Mouse (Mus musculus) forebrain, embryonic 13.5 days (tissue): ENCODE measurements at regions not wholly inside any gene's neighbourhood (a gene's known extent, or its start where the extent isn't known, plus 50 kb on each side); places are given as distances from the start of the nearest gene placed in this dataset.

Experiments
- ATAC-seq: fragments of 200-750 bp; cut with Nextera tagmentation; 2 replicates; pipeline ENCODE4 v1.8.0; 2017
- H3K27ac ChIP-seq: fragments of 300-500 bp; sonication (generic); 2 replicates; pipeline ENCODE4 v1.5.1; 2015; ENCODE audit warnings: inconsistent platforms, mild to moderate bottlenecking, moderate library complexity
- H3K27me3 ChIP-seq: fragments of 300-500 bp; sonication (generic); 2 replicates; pipeline ENCODE4 v1.6.1; 2015; ENCODE audit warnings: mild to moderate bottlenecking, inconsistent platforms
- H3K36me3 ChIP-seq: fragments of 300-500 bp; sonication (generic); 2 replicates; pipeline ENCODE4 v1.6.1; 2015; ENCODE audit warnings: mild to moderate bottlenecking, inconsistent platforms; ENCODE audit not compliant: poor library complexity, severe bottlenecking
- H3K4me1 ChIP-seq: fragments of 300-500 bp; sonication (generic); 2 replicates; pipeline ENCODE4 v1.6.1; 2015; ENCODE audit warnings: inconsistent platforms
- H3K4me2 ChIP-seq: fragments of 300-500 bp; sonication (generic); 2 replicates; pipeline ENCODE4 v1.6.1; 2015; ENCODE audit warnings: inconsistent platforms, mild to moderate bottlenecking, moderate library complexity
- H3K4me3 ChIP-seq: fragments of 300-500 bp; sonication (generic); 2 replicates; pipeline ENCODE4 v1.5.1; 2015; ENCODE audit warnings: mild to moderate bottlenecking, inconsistent platforms
- H3K9ac ChIP-seq: fragments of 300-500 bp; sonication (generic); 2 replicates; pipeline ENCODE4 v1.6.1; 2015; ENCODE audit warnings: mild to moderate bottlenecking, inconsistent platforms
- H3K9me3 ChIP-seq: fragments of 300-500 bp; sonication (generic); replicated peaks from 2 replicates; pipeline ENCODE4 v1.6.1; 2016; ENCODE audit warnings: inconsistent platforms
- WGBS: fragments of 180-500 bp; shearing (Covaris S2); methylation state at CpG from one replicate; pipeline ENCODE4 v1.1.7; 2015; 5-methylcytosine and 5-hydroxymethylcytosine counted together

DNA sequence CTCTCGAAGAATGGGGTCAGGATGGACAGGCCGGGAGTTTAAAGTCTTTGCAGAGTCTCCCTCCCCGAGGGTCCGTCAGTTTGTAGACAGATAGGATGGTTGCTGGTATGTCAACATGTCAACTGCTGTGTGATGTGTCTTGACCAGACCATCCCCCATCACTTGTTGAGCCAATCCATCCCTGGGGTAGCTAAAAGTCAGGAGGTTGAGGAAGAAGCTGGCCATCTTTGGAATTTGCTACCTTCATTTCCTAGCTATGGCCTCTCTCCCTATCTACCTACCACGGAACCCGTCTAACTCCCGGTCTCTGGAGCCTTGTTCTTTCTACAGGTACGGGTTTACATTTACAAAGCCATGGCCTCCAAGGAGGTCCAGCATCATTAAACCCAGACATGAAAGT lies 128.0 kb upstream of the Six2 start:
- no peak overlapping the region for H3K9ac ChIP-seq
- no peaks in the 10 kb centered on the region for H3K27me3 ChIP-seq
- no peaks in the 10 kb centered on the region for H3K4me1 ChIP-seq
- no peak overlapping the region for H3K27ac ChIP-seq
- H3K36me3 ChIP-seq: no peaks in the 10 kb centered on the region
- no peaks in the 10 kb centered on the region for H3K9me3 ChIP-seq
- H3K4me2 ChIP-seq: no peak overlapping the region
- H3K4me3 ChIP-seq: no peak overlapping the region
- no peak for ATAC-seq
- 91% methylated on average over 8 of the region's 8 CpGs for WGBS

DNA sequence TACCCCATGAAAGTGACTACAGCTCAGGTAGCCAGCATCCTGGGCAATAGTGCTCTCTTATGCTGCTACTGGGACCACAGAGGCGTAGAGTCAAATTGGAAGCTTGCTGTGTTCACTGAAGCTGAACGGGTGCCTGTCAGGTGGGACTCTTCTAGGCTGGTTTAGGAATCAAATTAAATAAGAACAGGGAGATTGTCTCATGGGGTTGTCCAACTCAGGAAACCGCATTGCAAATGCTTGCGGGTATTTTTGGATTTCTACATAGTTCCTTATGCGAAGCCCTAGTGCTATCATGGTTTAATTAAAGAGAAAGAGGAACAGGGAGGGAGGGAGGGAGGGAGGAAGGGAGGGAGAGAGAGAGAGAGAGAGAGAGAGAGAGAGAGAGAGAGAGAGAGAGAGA lies 120.5 kb upstream of the Six2 start:
- WGBS: 53% methylated on average over 5 of the region's 5 CpGs
- Histone ChIP-seq H3K36me3 (no peaks in the 10 kb centered on the region), H3K27ac (no peak overlapping the region), H3K27me3 (peaks cover 42% of the 10 kb centered on the region), H3K9me3 (no peaks in the 10 kb centered on the region), H3K4me1 (no peaks in the 10 kb centered on the region), H3K4me2 (no peak overlapping the region), H3K4me3 (no peak overlapping the region), H3K9ac (no peak overlapping the region)
- ATAC-seq: no peak

DNA sequence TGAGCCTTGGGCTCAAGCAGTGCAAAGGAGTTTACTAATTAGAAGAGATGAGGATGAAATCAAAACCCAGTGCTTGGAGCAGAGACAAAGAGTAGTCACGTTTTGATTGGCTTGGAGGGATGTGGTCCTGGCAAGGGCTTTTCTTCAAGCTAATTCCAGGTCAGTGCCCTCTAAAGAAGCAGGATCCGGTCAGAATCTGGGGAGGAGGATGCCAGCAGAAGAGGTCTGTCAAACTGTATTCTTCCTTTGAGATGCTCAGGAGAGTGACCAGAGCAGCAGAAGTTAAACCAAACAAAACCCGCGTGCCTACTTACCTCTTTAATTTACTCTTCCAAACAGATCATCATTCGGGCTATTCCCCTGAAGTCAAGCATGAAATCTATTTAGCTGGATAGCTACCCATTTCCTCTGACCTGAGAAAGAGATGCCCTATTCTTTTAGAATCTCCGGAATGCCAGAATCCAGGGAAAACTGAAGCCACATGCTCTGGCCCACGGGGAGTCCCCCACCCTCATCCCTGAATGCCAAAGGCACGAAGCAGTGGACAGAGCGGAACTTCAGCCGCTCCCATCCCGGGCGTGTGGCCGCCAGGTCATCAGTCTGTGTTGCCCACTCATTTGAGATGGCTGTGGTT lies 117.8 kb upstream of the Six2 start:
- Histone ChIP-seq H3K4me3 (no peak overlapping the region), H3K27me3 (peaks cover 68% of the 10 kb centered on the region), H3K9me3 (no peaks in the 10 kb centered on the region), H3K27ac (no peak overlapping the region), H3K9ac (no peak overlapping the region), H3K4me1 (no peaks in the 10 kb centered on the region), H3K36me3 (no peaks in the 10 kb centered on the region), H3K4me2 (no peak overlapping the region)
- 14% methylated on average over 13 of the region's 13 CpGs for WGBS
- ATAC-seq: no peak

DNA sequence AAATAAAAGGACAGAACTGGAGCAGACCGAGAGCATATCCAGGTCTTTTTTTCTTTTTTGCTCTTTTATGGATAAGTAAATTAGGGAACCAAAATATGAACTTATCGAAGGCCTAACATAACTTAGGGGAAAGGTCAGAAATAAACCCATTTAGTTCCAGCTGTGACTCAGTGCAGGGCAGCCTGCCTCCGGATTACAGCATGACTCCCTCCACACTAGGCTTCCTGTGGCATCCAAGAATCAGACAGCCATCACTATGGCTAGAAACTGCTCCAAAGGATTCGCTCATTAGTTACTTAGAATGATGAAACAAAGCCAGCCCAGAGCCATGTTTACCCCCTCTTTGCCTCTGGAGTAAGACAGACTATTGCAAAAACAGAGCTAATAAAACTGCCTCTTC lies 116.6 kb upstream of the Six2 start:
- ATAC-seq: no peak
- H3K27me3 ChIP-seq: peaks cover 80% of the 10 kb centered on the region
- H3K9ac ChIP-seq: no peak overlapping the region
- no peaks in the 10 kb centered on the region for H3K9me3 ChIP-seq
- no peaks in the 10 kb centered on the region for H3K36me3 ChIP-seq
- WGBS: 53% methylated on average over 4 of the region's 4 CpGs
- H3K4me2 ChIP-seq: no peak overlapping the region
- H3K4me3 ChIP-seq: no peak overlapping the region
- no peak overlapping the region for H3K27ac ChIP-seq
- H3K4me1 ChIP-seq: peaks cover 12% of the 10 kb centered on the region

DNA sequence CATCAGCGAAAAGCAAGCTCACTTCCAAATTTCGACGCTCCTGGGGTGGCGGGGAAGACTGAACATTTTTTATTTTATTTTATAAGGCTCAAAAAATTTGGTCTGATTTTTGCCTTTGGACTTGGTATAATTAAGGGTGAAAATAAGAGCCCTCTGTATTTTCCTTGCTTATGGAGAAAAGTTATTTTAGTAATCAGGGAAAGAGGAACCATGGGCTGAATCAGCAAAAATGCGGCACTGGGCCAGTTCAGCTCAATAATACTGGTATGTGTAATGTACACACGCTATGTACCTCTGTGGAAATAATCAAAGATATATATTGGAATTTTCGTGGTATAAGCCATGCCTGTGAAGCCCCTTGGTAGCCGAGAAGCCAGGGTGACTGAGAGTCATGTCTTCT lies 113.7 kb upstream of the Six2 start:
- no peaks in the 10 kb centered on the region for H3K9me3 ChIP-seq
- H3K27ac ChIP-seq: no peak overlapping the region
- no peak overlapping the region for H3K4me2 ChIP-seq
- no peaks in the 10 kb centered on the region for H3K36me3 ChIP-seq
- no peak overlapping the region for H3K4me3 ChIP-seq
- H3K9ac ChIP-seq: no peak overlapping the region
- 85% methylated on average over 8 of the region's 8 CpGs for WGBS
- no peak for ATAC-seq
- peaks cover 19% of the 10 kb centered on the region for H3K4me1 ChIP-seq
- peaks cover 89% of the 10 kb centered on the region for H3K27me3 ChIP-seq

DNA sequence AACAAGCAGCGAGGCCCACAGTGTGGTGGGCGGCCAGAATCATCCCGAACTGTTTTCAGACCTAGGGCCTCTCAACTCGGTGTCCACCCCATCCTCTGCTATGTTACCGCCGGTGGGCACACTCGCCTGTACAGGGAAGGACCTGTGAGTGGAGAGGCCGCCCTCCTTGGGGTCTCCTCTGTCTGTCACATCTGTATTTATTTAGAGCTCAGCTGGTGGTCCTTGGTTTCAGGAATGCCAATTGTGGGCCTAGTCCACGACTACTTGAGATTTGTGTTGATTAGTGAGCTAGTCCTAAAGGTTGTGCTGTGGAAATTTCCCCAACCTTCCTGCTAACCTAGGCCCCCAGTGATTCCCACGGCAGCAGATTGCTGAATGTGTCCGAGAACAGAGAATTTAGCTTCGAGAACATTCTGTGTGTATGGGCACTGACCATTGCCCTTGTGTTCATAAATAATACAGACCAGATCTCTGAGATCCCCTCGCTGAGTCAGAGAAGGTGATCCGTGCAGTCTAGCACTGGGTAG lies 113.1 kb upstream of the Six2 start:
- Histone ChIP-seq H3K4me3 (no peak overlapping the region), H3K27me3 (peaks cover 89% of the 10 kb centered on the region), H3K4me2 (peak overlapping the region; percentile 78; the same call in 1 of the 2 replicates), H3K9me3 (no peaks in the 10 kb centered on the region), H3K27ac (no peak overlapping the region), H3K9ac (no peak overlapping the region), H3K4me1 (peaks cover 19% of the 10 kb centered on the region), H3K36me3 (no peaks in the 10 kb centered on the region)
- no peak for ATAC-seq
- WGBS: 34% methylated on average over 14 of the region's 14 CpGs

DNA sequence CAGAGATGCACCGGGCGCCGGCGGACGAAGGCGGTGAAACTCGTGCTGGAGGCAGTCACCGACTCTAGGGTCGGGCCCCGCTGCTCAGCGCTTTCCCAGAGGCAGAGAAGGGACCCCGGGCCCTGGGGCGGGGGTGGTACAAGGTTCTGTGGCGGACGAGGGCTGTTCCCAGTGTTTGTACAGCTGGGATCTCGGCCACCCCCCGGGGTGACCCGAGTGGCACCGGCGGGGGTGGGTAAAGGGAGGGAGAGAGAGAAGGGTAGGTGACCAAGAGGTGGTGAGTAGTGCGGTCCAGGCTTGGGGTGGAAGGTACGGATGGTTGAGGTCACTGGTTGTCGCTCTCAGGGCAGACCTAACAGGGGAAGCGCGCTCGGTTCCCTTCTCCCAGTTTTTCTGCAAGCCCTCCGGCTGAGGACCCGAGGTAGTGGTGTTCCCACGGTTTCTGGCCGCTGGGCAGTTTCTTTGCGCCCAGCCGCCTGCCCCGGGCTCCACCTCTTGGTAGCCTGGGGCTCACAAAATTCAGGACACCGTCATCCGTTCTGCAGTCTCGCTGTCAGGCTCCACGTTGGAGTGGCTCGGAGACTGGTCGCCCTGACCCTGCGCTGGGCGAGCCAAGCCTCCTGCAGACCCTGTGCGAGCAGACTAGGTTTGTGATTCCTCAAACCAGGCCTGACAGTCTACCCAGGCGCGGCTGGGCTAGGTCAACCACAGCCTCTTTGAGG lies 112.4 kb upstream of the Six2 start:
- H3K9ac ChIP-seq: peak overlapping the region; percentile 58
- peak overlapping the region; percentile 78 for H3K4me2 ChIP-seq
- H3K9me3 ChIP-seq: no peaks in the 10 kb centered on the region
- no peak overlapping the region for H3K27ac ChIP-seq
- H3K27me3 ChIP-seq: peaks cover 88% of the 10 kb centered on the region
- peaks cover 19% of the 10 kb centered on the region for H3K4me1 ChIP-seq
- peak; percentile 21; the same call in 1 of the 2 replicates for ATAC-seq
- WGBS: 3% methylated on average over 40 of the region's 44 CpGs
- no peaks in the 10 kb centered on the region for H3K36me3 ChIP-seq
- peak overlapping the region; percentile 44 for H3K4me3 ChIP-seq

DNA sequence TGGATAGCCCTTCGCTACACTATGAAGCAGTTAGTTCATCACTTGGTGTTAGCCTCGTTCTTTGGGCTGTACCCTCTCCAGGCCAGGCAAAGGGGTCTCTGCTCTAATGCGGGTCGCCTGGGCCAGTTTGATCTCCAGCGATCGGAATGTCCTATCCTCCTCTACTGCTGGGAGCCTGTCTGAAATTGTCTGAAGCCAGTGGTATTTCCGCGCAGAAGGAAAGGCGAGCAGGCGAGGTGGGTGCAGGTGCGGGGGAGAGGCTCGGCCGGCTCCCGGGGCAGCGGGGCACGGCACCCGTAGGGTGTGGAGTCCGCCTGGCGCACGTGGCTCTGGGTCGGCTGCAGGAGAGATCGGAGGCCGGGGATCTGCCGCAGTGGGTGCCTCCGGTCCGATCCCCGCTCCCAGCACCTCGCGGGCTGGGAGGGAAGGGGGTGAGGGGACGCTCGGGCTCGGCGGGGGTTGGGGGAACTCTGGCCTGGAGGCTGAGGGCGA lies 111.8 kb upstream of the Six2 start:
- ATAC-seq: peak; percentile 30; the same call in 1 of the 2 replicates
- peak overlapping the region; percentile 78 for H3K4me2 ChIP-seq
- no peak overlapping the region for H3K27ac ChIP-seq
- H3K4me3 ChIP-seq: peak overlapping the region; percentile 44
- H3K9ac ChIP-seq: peak overlapping the region; percentile 58
- H3K27me3 ChIP-seq: peaks cover 85% of the 10 kb centered on the region
- peaks cover 19% of the 10 kb centered on the region for H3K4me1 ChIP-seq
- H3K36me3 ChIP-seq: no peaks in the 10 kb centered on the region
- H3K9me3 ChIP-seq: no peaks in the 10 kb centered on the region
- under 1% methylated on average over 28 of the region's 34 CpGs for whole genome bisulfite sequencing

DNA sequence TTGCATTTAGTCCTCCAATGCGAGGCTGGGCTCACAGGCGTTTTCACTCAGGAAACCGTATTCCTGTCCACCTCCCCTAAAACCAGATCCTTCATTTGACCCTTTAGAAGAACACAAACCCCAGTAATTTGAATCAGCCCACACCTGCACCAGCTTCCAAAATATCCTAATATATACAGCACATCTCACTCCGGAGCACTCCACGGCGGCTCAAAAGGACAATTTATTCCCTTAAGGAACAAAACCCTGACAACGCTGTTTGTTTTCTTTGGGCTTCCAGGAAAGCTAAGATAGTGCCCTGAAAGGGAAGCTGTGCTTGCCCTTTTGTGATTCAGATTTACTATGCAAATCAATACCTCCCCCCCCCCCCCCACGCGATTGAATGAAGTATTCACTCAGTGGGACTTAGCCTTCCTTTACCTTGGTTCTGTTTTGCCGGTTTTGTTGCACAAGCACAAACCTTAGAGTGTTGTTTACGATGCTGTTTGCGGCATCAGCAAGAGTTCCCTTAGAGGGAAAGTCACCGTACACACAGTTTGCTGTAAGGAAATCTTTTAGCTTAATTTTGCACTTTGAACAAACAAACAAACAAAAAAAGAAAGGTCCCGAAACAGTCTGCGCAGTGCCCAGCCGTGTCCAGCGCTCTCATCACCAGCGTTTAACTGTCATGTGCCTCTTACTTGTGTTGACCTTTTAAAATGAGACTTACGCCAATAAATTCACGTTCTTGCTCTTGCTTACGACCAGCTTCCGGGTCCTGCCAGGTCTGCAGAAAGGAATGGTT lies 111.2 kb upstream of the Six2 start:
- H3K4me1 ChIP-seq: peaks cover 19% of the 10 kb centered on the region
- ATAC-seq: no peak
- no peaks in the 10 kb centered on the region for H3K9me3 ChIP-seq
- H3K4me2 ChIP-seq: peak overlapping the region; percentile 78
- no peak overlapping the region for H3K27ac ChIP-seq
- under 1% methylated on average over 22 of the region's 22 CpGs for WGBS
- no peaks in the 10 kb centered on the region for H3K36me3 ChIP-seq
- peak overlapping the region; percentile 44 for H3K4me3 ChIP-seq
- peaks cover 85% of the 10 kb centered on the region for H3K27me3 ChIP-seq
- H3K9ac ChIP-seq: peak overlapping the region; percentile 58; the same call in 1 of the 2 replicates

DNA sequence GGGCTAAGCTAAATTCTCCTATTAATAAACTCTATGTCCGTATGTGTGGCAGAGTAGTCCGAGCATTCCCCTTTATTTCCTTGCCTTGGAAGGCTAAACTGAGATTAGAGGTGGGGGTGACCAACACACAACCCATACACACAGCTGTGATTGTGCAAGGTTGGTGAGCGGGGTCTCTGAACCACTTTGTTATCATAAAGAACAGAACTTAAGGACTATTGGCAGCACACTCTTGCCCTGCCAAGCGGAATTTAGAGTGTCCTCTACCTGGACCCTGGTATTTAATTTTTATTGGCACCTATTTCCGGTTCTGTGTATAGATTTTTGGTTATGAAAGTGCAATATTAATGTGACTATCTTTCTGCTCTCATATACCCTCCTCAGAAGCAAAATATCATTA lies 109.7 kb upstream of the Six2 start:
- Histone ChIP-seq H3K4me1 (peaks cover 19% of the 10 kb centered on the region), H3K4me2 (no peak overlapping the region), H3K4me3 (no peak overlapping the region), H3K36me3 (no peaks in the 10 kb centered on the region), H3K9me3 (no peaks in the 10 kb centered on the region), H3K27ac (no peak overlapping the region), H3K27me3 (peaks cover 85% of the 10 kb centered on the region), H3K9ac (no peak overlapping the region)
- ATAC-seq: no peak
- 52% methylated on average over 5 of the region's 5 CpGs for WGBS

DNA sequence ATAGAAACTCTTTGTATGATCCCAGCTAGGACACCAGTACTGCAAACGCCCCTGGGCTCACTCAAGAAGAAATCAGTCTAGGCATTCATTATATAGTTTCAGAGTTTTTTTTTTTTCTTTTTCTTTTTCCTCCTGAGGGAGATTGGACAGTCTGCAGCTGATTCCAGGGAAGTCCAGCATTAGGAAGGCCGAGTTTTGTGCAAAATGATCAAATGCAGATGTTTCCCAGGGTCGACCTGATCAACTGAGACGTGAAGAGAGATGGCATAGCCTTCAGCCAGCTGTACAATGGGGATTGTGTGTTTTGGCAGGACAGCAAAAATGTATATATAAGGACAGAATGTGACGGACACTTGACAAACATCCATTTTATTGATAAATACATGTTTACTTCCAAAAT lies 107.7 kb upstream of the Six2 start:
- Histone ChIP-seq H3K4me2 (no peak overlapping the region), H3K9ac (no peak overlapping the region), H3K27ac (no peak overlapping the region), H3K4me3 (no peak overlapping the region), H3K36me3 (no peaks in the 10 kb centered on the region), H3K27me3 (peaks cover 70% of the 10 kb centered on the region), H3K4me1 (peaks cover 19% of the 10 kb centered on the region), H3K9me3 (no peaks in the 10 kb centered on the region)
- ATAC-seq: no peak
- WGBS: 73% methylated on average over 5 of the region's 5 CpGs
